Mouse (Mus musculus) heart, embryonic 14.5 days (tissue): ENCODE results near the gene Poc1a. TPM values are rescaled to one million over a fixed set of nuclear protein-coding genes. Genes with fewer than 3 reads are reported as not detected.

Experiments used
- ATAC-seq: fragments of 200-750 bp; cut with Nextera tagmentation; 2 replicates; pipeline ENCODE4 v1.8.0; 2017; ENCODE audit warnings: low read depth, moderate TSS enrichment; ENCODE audit not compliant: insufficient number of reproducible peaks, insufficient read depth, low FRiP score
- H3K27ac ChIP-seq, 2 experiments: fragments of 200-500 bp in 1 of 2; fragments of 300-500 bp in 1 of 2; sonication (generic) in 1 of 2; replicated peaks in 1 of 2; 2 replicates each; pipeline ENCODE4 v1.5.1; 2012 to 2014; ENCODE audit warnings: low read depth in 2 of 2, low read length in 2 of 2, control low read depth in 1 of 2, mild to moderate bottlenecking in 1 of 2, mixed read lengths in 1 of 2; ENCODE audit not compliant: control insufficient read depth in 1 of 2, insufficient read depth in 1 of 2
- H3K27me3 ChIP-seq: fragments of 300-500 bp; sonication (generic); 2 replicates; pipeline ENCODE4 v1.6.1; 2014; ENCODE audit warnings: mild to moderate bottlenecking, low read length, control low read depth; ENCODE audit not compliant: control insufficient read depth, insufficient read depth
- H3K36me3 ChIP-seq: fragments of 300-500 bp; sonication (generic); 2 replicates; pipeline ENCODE4 v1.6.1; 2014; ENCODE audit warnings: mild to moderate bottlenecking, control low read depth, low read length, mixed read lengths; ENCODE audit not compliant: control insufficient read depth, insufficient read depth
- H3K4me1 ChIP-seq, 2 experiments: fragments of 200-500 bp in 1 of 2; fragments of 300-500 bp in 1 of 2; sonication (generic) in 1 of 2; 2 replicates each; pipeline ENCODE4 v1.6.1; 2012 to 2014; ENCODE audit warnings: low read length in 2 of 2, control low read depth in 1 of 2, mixed read lengths in 1 of 2; ENCODE audit not compliant: control insufficient read depth in 2 of 2, insufficient read depth in 2 of 2
- H3K4me2 ChIP-seq: fragments of 300-500 bp; sonication (generic); 2 replicates; pipeline ENCODE4 v1.6.1; 2014; ENCODE audit warnings: mild to moderate bottlenecking, low read length
- H3K4me3 ChIP-seq, 2 experiments: fragments of 200-500 bp in 1 of 2; fragments of 300-500 bp in 1 of 2; sonication (generic) in 1 of 2; 2 replicates each; pipeline ENCODE4 v1.5.1; 2012 to 2014; ENCODE audit warnings: low read length in 2 of 2, mild to moderate bottlenecking in 2 of 2, control low read depth in 1 of 2, low read depth in 1 of 2, moderate library complexity in 1 of 2; ENCODE audit not compliant: control insufficient read depth in 1 of 2, insufficient read depth in 1 of 2
- H3K9ac ChIP-seq: fragments of 300-500 bp; sonication (generic); 2 replicates; pipeline ENCODE4 v1.6.1; 2014; ENCODE audit warnings: mild to moderate bottlenecking, low read length
- H3K9me3 ChIP-seq: fragments of 300-500 bp; sonication (generic); 2 replicates; pipeline ENCODE4 v1.6.1; 2016; ENCODE audit warnings: low read length, control low read depth; ENCODE audit not compliant: control insufficient read depth
- WGBS: fragments of 180-500 bp; shearing (Covaris S2); extraction: QIAGEN DNeasy Blood & Tissue Kit; methylation state at CpG from one replicate; pipeline ENCODE4 v1.1.7; 2014; 5-methylcytosine and 5-hydroxymethylcytosine counted together
- polyA plus RNA-seq: library from polyadenylated mRNA; unstranded; fragments of >200 nt; fragmentation: Nextera tagmentation; extraction: Ambion mirVana; gene quantifications from 2 replicates; pipeline ENCODE4 v1.2.1, GENCODE M21; 2014

The Poc1a gene
- polyA plus RNA-seq, 1 experiment from 2014 or later = 24.3 TPM

GRCm38 (mm10) chr9:106373973-106374372 lies 93.1 kb downstream of the Poc1a start:
- 65% methylated on average over 7 of the region's 7 CpGs for WGBS
- peaks cover 17 to 35% of the 10 kb centered on the region in 2 experiments for H3K4me1 ChIP-seq
- no peak overlapping the region for H3K27ac ChIP-seq
- no peaks in the 10 kb centered on the region for H3K9me3 ChIP-seq
- H3K4me3 ChIP-seq = no peak overlapping the region
- no peak overlapping the region for H3K4me2 ChIP-seq
- no peak overlapping the region for H3K9ac ChIP-seq
- no peaks in the 10 kb centered on the region for H3K27me3 ChIP-seq
- H3K36me3 ChIP-seq = peaks cover 63% of the 10 kb centered on the region
- no peak for ATAC-seq

DNA sequence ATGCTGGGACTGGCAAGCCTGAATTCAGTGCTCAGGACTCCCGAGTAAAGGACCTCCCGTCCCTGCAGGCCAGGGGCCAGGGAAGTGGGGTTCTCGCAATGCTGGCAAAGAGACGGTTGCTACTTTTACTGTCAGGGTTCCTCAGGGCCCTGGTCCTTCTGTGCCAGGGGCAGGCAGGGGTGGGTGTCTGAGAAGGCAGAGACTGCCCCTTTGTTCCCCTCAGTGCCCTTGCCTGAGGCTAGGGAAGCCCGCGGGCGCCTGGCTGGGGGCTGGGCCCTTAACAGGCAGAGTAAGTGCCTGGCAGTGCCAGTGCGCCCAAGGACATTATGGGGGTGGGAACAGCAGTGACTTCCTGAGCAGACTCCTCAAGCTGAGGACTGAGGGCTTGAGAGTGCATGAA lies 96.4 kb downstream of the Poc1a start:
- Histone ChIP-seq H3K36me3 (peaks cover 49% of the 10 kb centered on the region), H3K4me2 (no peak overlapping the region), H3K9me3 (no peaks in the 10 kb centered on the region), H3K4me1 (peaks cover 4 to 12% of the 10 kb centered on the region in 2 experiments), H3K4me3 (no peak overlapping the region), H3K27me3 (no peaks in the 10 kb centered on the region), H3K9ac (no peak overlapping the region), H3K27ac (no peak overlapping the region)
- ATAC-seq = no peak
- 81% methylated on average over 8 of the region's 8 CpGs for WGBS

DNA sequence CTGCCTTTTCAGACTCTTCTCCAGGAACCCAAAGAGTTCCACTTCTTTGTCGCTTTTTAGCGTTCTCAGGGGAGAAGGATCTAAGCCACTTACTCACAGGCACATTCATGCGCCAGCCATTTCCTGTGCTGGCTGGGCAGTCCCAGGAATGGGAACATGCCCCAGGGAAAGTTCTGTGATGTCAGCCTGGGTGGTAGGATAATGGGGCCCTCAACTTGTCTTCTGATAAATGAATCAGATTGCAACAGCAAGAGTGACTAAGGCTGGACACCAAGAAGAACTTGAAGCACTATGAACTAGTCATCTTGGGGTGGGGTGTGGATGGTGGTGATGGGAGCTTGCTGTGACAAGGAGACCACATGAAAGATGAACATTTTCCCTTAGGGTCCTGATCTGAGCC lies 97.2 kb downstream of the Poc1a start:
- no peak overlapping the region for H3K4me2 ChIP-seq
- no peak overlapping the region for H3K27ac ChIP-seq
- H3K27me3 ChIP-seq = no peaks in the 10 kb centered on the region
- no peak for ATAC-seq
- peaks cover 41% of the 10 kb centered on the region for H3K36me3 ChIP-seq
- H3K4me1 ChIP-seq = peaks cover 0 to 5% of the 10 kb centered on the region in 2 experiments; a peak in 1 of 4 replicates
- no peak overlapping the region for H3K4me3 ChIP-seq
- WGBS = 72% methylated on average over 3 of the region's 3 CpGs
- no peak overlapping the region for H3K9ac ChIP-seq
- H3K9me3 ChIP-seq = no peaks in the 10 kb centered on the region

DNA sequence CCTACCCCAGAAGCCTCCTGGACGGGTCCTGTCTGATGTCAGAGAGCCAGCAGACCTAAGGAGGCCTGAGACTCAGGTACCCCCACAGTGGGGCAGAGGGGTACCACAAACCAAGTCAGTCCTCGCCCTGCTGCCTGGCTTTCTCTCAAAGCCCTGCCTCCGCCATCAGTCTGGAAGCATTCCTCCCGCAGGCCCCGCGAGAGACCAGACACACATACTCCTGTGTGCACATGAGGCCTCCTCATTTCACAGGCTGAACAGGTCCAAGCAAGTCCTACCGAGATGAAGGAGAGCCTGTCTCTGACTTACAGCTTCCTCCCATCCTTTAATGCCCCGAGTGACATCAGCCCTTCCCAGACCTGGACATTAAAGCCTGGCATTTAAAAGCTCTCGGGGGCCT lies 97.9 kb downstream of the Poc1a start:
- Histone ChIP-seq H3K27ac (no peak overlapping the region), H3K9ac (no peak overlapping the region), H3K4me2 (no peak overlapping the region), H3K36me3 (peaks cover 34% of the 10 kb centered on the region), H3K4me3 (no peak overlapping the region), H3K27me3 (no peaks in the 10 kb centered on the region), H3K9me3 (no peaks in the 10 kb centered on the region), H3K4me1 (peaks cover 0 to 5% of the 10 kb centered on the region in 2 experiments; a peak in 2 of 4 replicates)
- no peak for ATAC-seq
- 51% methylated on average over 9 of the region's 9 CpGs for WGBS

DNA sequence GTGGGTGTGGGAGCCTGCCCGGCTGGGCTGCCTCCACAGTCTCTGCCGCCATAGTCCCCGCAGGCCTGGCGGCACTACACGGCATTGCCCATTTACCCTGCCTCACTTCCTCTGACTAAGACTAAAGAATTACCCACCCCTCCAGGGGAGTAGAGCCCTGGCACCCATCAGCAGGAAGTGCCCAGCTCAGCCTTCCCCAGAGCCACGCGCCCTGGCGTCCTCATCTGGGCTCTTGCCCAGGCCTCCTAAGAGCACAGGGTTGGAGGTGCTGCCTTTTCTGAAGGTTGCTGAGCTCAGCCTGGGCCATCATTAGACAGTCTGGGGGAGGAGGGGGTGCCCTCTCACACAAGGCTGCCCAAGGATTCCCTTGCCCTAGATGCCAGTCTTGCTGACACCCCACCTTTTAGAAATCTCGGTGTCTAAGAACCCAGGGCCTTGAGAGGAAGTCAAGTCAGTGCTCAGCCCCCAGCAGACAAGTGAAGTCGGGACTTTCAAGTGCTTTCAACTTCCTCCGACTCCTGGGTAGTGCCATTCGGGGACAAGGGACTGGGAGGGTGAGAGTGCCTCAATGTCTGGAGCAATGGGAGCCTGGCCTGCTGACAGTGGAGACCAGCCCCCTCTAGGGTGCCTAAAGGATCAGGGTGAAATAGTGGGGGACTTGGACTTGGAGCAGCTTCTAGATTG lies 105.5 kb downstream of the Poc1a start:
- Histone ChIP-seq H3K4me1 (peaks cover 12 to 17% of the 10 kb centered on the region in 2 experiments), H3K27me3 (no peaks in the 10 kb centered on the region), H3K36me3 (no peaks in the 10 kb centered on the region), H3K9ac (no peak overlapping the region), H3K4me2 (no peak overlapping the region), H3K4me3 (no peak overlapping the region), H3K27ac (no peak overlapping the region), H3K9me3 (peaks cover 6% of the 10 kb centered on the region; the same call in 1 of the 2 replicates)
- no peak for ATAC-seq
- 78% methylated on average over 12 of the region's 12 CpGs for WGBS

- ATAC-seq = no peak
- Histone ChIP-seq H3K27ac (no peak overlapping the region), H3K4me3 (no peak overlapping the region), H3K9ac (no peak overlapping the region), H3K36me3 (no peaks in the 10 kb centered on the region), H3K9me3 (peaks cover 6% of the 10 kb centered on the region; the same call in 1 of the 2 replicates), H3K4me1 (peaks cover 34 to 45% of the 10 kb centered on the region in 2 experiments), H3K27me3 (no peaks in the 10 kb centered on the region), H3K4me2 (no peak overlapping the region)
- 47% methylated on average over 11 of the region's 11 CpGs for WGBS
Measured at GRCm38 (mm10) chr9:106392828-106393527, 112.1 kb downstream of the Poc1a start.

GRCm38 (mm10) chr9:106393548-106393947 lies 112.7 kb downstream of the Poc1a start:
- Histone ChIP-seq H3K4me1 (peaks cover 37 to 49% of the 10 kb centered on the region in 2 experiments), H3K27ac (no peak overlapping the region), H3K4me2 (no peak overlapping the region), H3K27me3 (no peaks in the 10 kb centered on the region), H3K9me3 (peaks cover 6% of the 10 kb centered on the region; the same call in 1 of the 2 replicates), H3K4me3 (no peak overlapping the region), H3K9ac (no peak overlapping the region), H3K36me3 (no peaks in the 10 kb centered on the region)
- WGBS = 81% methylated on average over 8 of the region's 8 CpGs
- ATAC-seq = no peak
